Mouse (Mus musculus): ENCODE data around the gene Phc3.

DNA sequence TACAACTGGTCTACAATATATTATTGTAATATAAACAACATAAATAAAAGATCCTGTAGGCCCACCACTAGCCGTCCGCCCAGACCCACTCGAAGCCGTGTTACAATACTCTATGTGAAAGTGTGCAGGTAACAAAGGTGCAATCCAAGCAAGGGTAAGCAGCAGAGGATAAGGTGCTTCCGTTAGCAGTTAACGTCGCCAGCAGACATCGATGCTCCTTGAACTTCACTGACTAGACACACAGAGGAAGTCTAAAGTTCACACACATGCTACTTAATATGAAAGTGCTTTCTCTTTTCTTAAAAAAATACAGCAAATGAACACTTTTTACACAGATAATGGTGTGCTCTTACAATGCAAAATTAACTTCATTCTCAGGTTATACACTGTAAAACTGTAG, 69.8 kb downstream of the Phc3 start:
- TF ChIP-seq NANOG (IDR thresholded peaks at IDR 0.05; ENCODE audit: borderline replicate concordance, low read length) (no peak), CTCF (conservative IDR thresholded peaks at IDR 0.05; ENCODE audit: low read length) (no peak)

All from E14TG2a.4 (cell line).